Mouse (Mus musculus) small intestine, adult 2 months (tissue): ENCODE measurements around the gene Scpep1.
"Not testable (repeated sequence)": the region's sequence is repeated elsewhere in the genome, so short reads cannot be mapped to it uniquely, and the experiment has no call there.

Experiments used
- CTCF ChIP-seq: fragments of 200-500 bp; IDR thresholded peaks from 2 replicates; pipeline ENCODE4 v1.5.1; 2012; ENCODE audit warnings: low read depth, mild to moderate bottlenecking, control low read depth, inconsistent platforms, low read length, moderate library complexity, mixed read lengths; ENCODE audit not compliant: insufficient replicate concordance, insufficient read length; ENCODE audit errors: extremely low read depth
- POLR2A ChIP-seq: fragments of 200-500 bp; IDR thresholded peaks from 2 replicates; pipeline ENCODE4 v1.6.1; 2012; ENCODE audit warnings: low read depth, mild to moderate bottlenecking, control low read depth, inconsistent platforms, low read length, moderate library complexity

- TF ChIP-seq CTCF, POLR2A: not testable (repeated sequence)
Measured at GRCm38 (mm10) chr11:88895800-88896232, 59.4 kb downstream of the Scpep1 start.
